Mouse (Mus musculus): ENCODE measurements around the gene Tbce.

- TF ChIP-seq POLR2A (IDR thresholded peaks at IDR 0.05; ENCODE audit: control insufficient read depth, extremely low read depth, insufficient read depth, low read length, poor library complexity) (no peak), CTCF (IDR thresholded peaks at IDR 0.05; ENCODE audit: borderline replicate concordance, control insufficient read depth, extremely low read depth, insufficient read depth, low read length, poor library complexity) (no peak)
Measured at GRCm38 (mm10) chr13:14065701-14066100, 26.3 kb upstream of the Tbce start.
